Mouse (Mus musculus) left cerebral cortex, adult 8-10 months (tissue): ENCODE measurements around the gene Hoxd11. TPM values are rescaled to one million over a fixed set of nuclear protein-coding genes. Genes with fewer than 3 reads are reported as not detected.

Source experiments
- DNase-seq, 2 experiments: peaks; one replicate each; pipeline ENCODE4 v3.0.0; 2022; ENCODE audit warnings: low spot score in 2 of 2
- total RNA-seq, 4 experiments: library from RNA; stranded (reverse); gene quantifications; 2 replicates each; pipeline ENCODE4 v1.2.4; 2022

Gene Hoxd11
- total RNA-seq, 4 experiments from 2014 or later = not detected

GRCm38 (mm10) chr2:74680561-74681398 is 1.4 kb downstream of the Hoxd11 start:
- no peak for DNase-seq

- no peak for DNase-seq
Measured at GRCm38 (mm10) chr2:74681594-74682531, 2.5 kb downstream of the Hoxd11 start.

GRCm38 (mm10) chr2:74682796-74683195 is 3.4 kb downstream of the Hoxd11 start:
- no peak for DNase-seq

GRCm38 (mm10) chr2:74683471-74683951 is 4.2 kb downstream of the Hoxd11 start:
- DNase-seq = no peak

- DNase-seq = no peak
Measured at GRCm38 (mm10) chr2:74684106-74684505, 4.7 kb downstream of the Hoxd11 start.

GRCm38 (mm10) chr2:74685059-74685603 is 5.8 kb downstream of the Hoxd11 start:
- DNase-seq = no peak

- DNase-seq = no peak
Measured at GRCm38 (mm10) chr2:74686301-74686987, 7.1 kb downstream of the Hoxd11 start.

GRCm38 (mm10) chr2:74686988-74687697 is 7.8 kb downstream of the Hoxd11 start:
- DNase-seq = no peak

GRCm38 (mm10) chr2:74687698-74688555 is 8.6 kb downstream of the Hoxd11 start:
- no peak for DNase-seq

GRCm38 (mm10) chr2:74688795-74689573 is 9.6 kb downstream of the Hoxd11 start:
- DNase-seq = no peak

- DNase-seq = no peak
Measured at GRCm38 (mm10) chr2:74689574-74690337, 10.4 kb downstream of the Hoxd11 start.

- DNase-seq = no peak
Measured at GRCm38 (mm10) chr2:74690338-74690716, 11.0 kb downstream of the Hoxd11 start.

- DNase-seq = no peak
Measured at GRCm38 (mm10) chr2:74691022-74691951, 11.9 kb downstream of the Hoxd11 start, which contains the start of gene Hoxd10. Gene Hoxd10, plus strand, starts transcription at chr2:74691924.

- no peak for DNase-seq
Measured at GRCm38 (mm10) chr2:74691995-74692807, 12.8 kb downstream of the Hoxd11 start.

GRCm38 (mm10) chr2:74692808-74693431 is 13.6 kb downstream of the Hoxd11 start:
- DNase-seq = no peak
